Mouse (Mus musculus): ENCODE measurements around the gene E2f7.
"Not testable (repeated sequence)": the region's sequence is repeated elsewhere in the genome, so short reads cannot be mapped to it uniquely, and the experiment has no call there.

The E2f7 gene

DNA sequence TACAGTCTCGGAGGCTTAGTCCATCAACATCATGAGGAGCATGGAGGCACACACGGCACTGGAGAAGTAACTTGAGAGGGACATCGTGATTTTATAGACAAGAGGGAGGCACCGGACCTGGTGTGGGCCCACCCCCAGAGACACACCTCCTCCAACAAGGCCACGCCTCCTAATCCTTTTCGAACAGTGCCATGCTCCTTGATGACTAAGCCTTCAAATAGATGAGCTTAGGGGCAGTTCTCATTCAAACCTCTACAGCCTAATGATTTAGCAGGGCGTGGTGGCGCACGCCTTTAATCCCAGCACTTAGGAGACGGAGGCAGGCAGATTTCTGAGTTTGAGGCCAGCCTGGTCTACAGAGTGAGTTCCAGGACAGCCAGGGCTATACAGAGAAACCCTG is 10.3 kb downstream of the E2f7 start:
- H3K36me3 ChIP-seq (ENCODE audit: control insufficient read depth, insufficient read depth, low read length, poor library complexity, severe bottlenecking) = no peaks in the 10 kb centered on the region
- DNase-seq (ENCODE audit: low read depth, low spot score) = no peak
- H3K27me3 ChIP-seq (ENCODE audit: control insufficient read depth, insufficient read depth, low read length, poor library complexity, severe bottlenecking) = no peaks in the 10 kb centered on the region; the same call in 1 of the 2 replicates

DNA sequence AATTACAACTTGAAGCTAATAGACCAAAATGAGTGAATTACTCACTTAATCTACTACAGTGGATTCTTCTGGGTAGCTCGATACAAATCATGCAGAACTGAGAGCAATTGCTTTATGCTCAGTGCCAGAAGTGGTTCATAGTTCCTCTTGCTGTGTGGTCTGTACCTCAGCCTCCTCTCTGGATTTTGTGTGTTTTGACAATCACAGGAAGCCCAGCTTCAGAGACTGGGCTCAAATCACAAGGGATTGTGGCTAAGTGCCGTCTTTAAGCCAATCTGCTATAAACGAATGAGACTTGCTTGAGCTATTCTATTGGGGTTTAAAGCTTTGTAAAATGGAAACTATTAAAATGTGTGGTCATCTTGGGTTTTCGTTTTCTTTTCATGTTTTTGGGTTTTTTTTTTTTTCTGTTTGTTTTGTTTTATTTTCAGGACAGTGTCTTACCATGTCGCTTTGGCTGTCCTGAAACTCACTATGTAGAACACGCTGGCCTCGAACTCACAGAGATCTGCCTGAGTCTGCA is 11.1 kb downstream of the E2f7 start:
- Histone ChIP-seq H3K36me3 (ENCODE audit: control insufficient read depth, insufficient read depth, low read length, poor library complexity, severe bottlenecking) (no peaks in the 10 kb centered on the region), H3K27me3 (ENCODE audit: control insufficient read depth, insufficient read depth, low read length, poor library complexity, severe bottlenecking) (no peaks in the 10 kb centered on the region; the same call in 1 of the 2 replicates)
- peak; percentile 17 for DNase-seq (ENCODE audit: low read depth, low spot score)

DNA sequence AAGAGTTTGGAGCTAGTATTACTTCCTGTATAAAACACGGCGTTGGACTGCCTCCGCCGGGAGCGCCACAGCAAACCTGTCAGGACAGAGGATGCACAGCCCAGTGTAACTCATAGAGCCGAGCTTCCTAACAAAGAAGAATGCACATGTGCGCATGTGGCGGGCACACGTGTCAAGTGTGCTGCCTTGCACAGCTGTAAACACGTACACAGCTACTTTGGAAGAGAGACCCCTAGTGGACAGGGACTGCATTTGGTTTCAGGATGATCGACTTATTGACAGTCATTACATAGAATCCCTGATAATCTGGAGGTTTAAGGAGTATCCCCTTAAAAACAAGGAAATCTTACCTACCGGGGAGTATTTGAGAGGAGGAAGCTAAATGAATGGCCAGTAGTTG is 15.3 kb downstream of the E2f7 start:
- peak; percentile 64 for DNase-seq (ENCODE audit: low read depth, low spot score)
- H3K27me3 ChIP-seq (ENCODE audit: control insufficient read depth, insufficient read depth, low read length, poor library complexity, severe bottlenecking); H3K36me3 ChIP-seq (ENCODE audit: control insufficient read depth, insufficient read depth, low read length, poor library complexity, severe bottlenecking): not testable (repeated sequence)

DNA sequence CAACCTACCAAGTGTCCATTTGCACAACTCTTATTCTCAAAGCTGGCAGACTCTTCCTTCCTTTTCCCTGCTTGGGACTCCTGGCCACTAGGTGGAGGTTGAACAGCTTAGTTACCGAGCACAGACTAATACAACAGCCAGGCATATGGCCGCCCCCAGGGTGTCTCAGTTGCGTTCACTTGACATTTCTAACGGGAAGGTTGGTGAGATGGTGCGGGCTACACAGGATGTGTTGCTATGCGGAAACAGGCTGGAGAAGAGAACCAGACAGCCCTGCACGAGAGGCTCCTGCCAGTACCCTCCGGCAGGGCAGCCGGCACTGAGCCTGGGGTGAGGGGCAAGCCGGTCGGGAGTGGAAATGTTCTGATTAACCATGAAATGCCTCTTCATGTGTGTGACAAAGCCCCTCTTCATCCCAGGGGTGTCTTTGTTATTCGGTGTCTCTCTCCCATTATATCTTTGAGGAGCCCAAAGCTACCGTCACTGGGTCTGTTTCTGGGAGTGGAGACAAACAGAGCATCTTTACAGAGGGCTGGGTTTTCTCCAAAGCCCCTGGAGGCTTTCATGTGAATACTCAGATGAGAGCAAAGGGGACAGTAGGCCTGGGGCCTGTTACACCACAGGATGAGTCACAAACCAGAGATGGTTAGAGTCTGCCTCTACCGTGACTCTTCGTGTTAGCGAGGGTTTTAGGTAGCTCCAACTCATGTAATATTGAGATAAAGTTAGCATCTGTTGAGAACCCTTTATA is 17.1 kb downstream of the E2f7 start:
- no peaks in the 10 kb centered on the region for H3K36me3 ChIP-seq (ENCODE audit: control insufficient read depth, insufficient read depth, low read length, poor library complexity, severe bottlenecking)
- DNase-seq (ENCODE audit: low read depth, low spot score) = no peak
- H3K27me3 ChIP-seq (ENCODE audit: control insufficient read depth, insufficient read depth, low read length, poor library complexity, severe bottlenecking) = no peaks in the 10 kb centered on the region

DNA sequence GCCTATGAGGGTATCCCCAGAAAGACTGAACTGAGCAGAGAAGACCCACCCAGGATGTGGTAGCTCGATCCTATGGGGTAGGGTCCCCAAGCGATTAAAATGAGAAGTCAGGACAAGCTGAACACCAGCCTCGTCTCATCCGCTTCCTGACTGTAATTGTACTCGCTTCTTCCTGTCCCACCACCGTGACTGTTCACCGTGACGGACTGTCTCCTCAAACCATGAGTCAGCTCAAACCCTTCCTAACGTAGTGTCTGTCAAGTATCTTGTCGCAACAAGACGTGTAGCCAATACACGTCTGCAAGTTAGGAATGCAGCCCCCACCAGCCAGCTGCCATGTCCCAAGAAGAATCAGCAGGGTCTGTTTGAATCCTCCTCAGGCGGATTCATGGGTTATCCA is 18.2 kb downstream of the E2f7 start:
- H3K36me3 ChIP-seq (ENCODE audit: control insufficient read depth, insufficient read depth, low read length, poor library complexity, severe bottlenecking) = no peaks in the 10 kb centered on the region
- no peak for DNase-seq (ENCODE audit: low read depth, low spot score)
- H3K27me3 ChIP-seq (ENCODE audit: control insufficient read depth, insufficient read depth, low read length, poor library complexity, severe bottlenecking) = no peaks in the 10 kb centered on the region

DNA sequence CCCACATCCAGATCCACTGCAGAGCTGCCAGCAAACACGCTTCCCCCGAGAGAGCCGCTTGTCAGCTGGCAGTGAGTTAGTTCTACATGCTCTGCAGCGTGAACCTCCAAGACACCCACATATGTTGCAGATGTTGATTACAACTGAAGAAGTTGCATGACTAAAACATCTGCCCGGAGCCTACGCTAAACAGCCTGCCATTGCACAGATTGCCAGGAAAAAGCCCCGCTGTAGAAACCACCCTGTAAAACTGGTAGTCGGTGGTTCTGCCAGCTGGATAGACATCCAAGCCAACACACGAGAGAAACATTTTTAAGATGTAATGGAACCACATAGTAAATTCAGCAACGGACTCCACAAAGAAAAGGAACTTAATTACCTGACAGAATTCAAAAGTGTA is 24.3 kb downstream of the E2f7 start:
- Histone ChIP-seq H3K27me3 (ENCODE audit: control insufficient read depth, insufficient read depth, low read length, poor library complexity, severe bottlenecking) (no peaks in the 10 kb centered on the region), H3K36me3 (ENCODE audit: control insufficient read depth, insufficient read depth, low read length, poor library complexity, severe bottlenecking) (no peaks in the 10 kb centered on the region)
- no peak for DNase-seq (ENCODE audit: low read depth, low spot score)

DNA sequence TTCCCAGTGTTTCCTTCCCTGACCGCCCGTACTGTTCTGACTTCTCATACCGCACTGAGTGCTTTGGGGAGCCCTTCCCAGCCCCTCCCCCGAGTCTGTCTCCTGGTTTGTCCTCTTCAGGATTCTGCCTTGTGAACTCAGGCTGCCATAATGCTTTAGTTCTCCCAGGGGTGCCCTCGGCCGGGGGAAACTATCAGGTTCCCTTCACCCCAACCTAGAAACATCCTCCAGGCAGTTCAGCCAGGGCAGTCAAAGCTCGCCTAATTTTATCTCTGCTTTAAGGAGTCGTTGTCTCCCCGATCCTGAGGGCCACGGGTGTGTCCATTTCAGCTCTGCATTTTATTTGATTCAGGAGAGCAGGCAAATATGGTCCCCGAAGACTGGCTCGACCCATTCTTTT is 28.0 kb downstream of the E2f7 start:
- no peak for DNase-seq (ENCODE audit: low read depth, low spot score)
- Histone ChIP-seq H3K27me3 (ENCODE audit: control insufficient read depth, insufficient read depth, low read length, poor library complexity, severe bottlenecking) (no peaks in the 10 kb centered on the region), H3K36me3 (ENCODE audit: control insufficient read depth, insufficient read depth, low read length, poor library complexity, severe bottlenecking) (no peaks in the 10 kb centered on the region)

DNA sequence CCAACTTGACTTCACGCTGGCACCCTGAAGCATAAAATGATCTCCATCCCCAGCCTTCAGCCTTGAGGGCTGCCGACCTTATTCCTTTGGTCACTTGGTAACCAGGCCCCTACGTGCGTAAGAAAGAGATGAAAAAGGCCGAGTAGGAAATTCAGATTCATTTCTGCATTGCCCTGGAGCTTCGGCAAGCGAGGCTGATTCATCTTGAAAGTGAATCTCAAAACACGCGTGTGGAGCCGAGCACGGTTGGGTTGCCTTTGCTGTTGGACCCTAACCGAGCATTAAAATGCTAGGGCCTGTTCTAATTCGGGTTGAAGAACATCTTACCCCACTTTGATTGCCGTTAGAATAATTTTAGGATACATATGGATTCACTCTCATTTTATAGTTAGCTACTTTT is 28.6 kb downstream of the E2f7 start:
- Histone ChIP-seq H3K36me3 (ENCODE audit: control insufficient read depth, insufficient read depth, low read length, poor library complexity, severe bottlenecking) (peaks cover 1% of the 10 kb centered on the region; the same call in 1 of the 2 replicates), H3K27me3 (ENCODE audit: control insufficient read depth, insufficient read depth, low read length, poor library complexity, severe bottlenecking) (no peaks in the 10 kb centered on the region)
- no peak for DNase-seq (ENCODE audit: low read depth, low spot score)

DNA sequence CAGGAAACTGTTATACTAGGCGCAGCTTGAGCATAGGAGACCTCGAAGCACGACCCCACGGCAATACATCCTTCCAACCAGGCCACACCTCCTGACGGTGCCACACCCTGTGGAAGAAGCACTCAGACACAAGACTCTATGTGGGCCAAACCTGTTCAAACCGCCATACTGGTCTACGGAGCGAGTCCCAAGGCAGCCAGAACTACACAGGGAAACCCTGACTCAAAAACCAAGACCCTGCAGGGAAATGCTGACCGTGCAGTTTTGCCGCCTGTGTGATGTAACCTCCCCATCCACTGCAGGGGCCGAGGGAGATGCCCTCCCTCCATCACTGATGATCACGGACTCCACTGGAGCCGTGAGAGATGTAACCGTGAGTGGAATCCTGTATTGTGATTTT is 36.5 kb downstream of the E2f7 start:
- Histone ChIP-seq H3K27me3 (ENCODE audit: control insufficient read depth, insufficient read depth, low read length, poor library complexity, severe bottlenecking) (no peaks in the 10 kb centered on the region), H3K36me3 (ENCODE audit: control insufficient read depth, insufficient read depth, low read length, poor library complexity, severe bottlenecking) (peaks cover 1% of the 10 kb centered on the region; the same call in 1 of the 2 replicates)
- DNase-seq (ENCODE audit: low read depth, low spot score) = no peak

DNA sequence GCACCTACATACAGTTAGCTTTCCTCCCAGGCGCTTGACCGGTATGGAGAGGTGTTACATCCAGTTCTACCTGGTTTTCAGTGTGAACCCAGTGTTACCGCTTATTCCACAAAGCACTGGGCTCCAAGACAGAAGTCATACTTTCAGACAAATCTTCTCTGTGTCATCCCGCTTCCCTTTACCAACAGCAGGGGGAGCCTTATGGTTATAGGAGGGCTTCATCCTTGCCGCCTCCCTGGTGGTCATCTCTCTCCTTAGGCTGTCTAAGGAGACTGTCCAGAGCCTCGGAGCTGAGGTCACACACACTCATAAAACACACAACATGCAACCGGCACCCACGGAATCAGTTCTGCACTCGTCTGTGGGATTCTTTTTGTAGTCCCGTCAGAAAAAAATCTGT is 37.4 kb downstream of the E2f7 start:
- peak; percentile 19 for DNase-seq (ENCODE audit: low read depth, low spot score)
- Histone ChIP-seq H3K27me3 (ENCODE audit: control insufficient read depth, insufficient read depth, low read length, poor library complexity, severe bottlenecking) (no peaks in the 10 kb centered on the region), H3K36me3 (ENCODE audit: control insufficient read depth, insufficient read depth, low read length, poor library complexity, severe bottlenecking) (peaks cover 1% of the 10 kb centered on the region; the same call in 1 of the 2 replicates)

DNA sequence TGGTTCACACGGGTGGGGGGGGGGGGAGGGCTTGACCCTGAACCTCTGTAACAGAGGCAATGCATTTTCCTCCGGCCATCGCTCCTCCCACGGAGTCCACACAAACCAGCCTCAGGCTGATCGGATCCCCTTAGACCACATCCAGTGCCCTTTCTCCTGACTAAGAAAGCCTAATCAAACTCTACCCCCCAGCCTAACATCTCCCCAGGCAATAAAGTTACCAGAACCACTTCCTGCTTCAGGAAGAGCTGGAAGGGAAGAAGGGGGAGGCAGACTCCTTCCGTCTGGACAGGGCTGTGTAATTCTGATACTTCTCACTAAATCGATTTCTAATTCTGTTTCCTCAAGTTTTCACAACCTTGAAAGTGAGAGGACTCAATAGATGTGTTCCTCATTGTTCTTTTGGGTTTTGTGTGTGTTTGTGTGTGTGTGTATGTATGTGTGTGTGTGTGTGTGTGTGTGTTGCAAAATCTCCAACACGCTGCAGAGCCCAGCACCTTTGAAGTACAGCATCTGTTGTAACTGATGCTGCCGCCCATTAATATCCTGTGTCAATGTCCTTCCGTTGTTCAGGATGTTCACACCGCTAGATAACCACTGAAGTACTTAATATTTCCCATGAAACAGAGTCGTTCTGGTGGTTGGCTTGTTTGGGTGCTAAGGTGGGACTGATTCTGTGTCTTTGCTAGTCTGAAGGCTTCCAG is 43.0 kb downstream of the E2f7 start:
- H3K36me3 ChIP-seq (ENCODE audit: control insufficient read depth, insufficient read depth, low read length, poor library complexity, severe bottlenecking) = no peaks in the 10 kb centered on the region
- no peaks in the 10 kb centered on the region for H3K27me3 ChIP-seq (ENCODE audit: control insufficient read depth, insufficient read depth, low read length, poor library complexity, severe bottlenecking)
- no peak for DNase-seq (ENCODE audit: low read depth, low spot score)

DNA sequence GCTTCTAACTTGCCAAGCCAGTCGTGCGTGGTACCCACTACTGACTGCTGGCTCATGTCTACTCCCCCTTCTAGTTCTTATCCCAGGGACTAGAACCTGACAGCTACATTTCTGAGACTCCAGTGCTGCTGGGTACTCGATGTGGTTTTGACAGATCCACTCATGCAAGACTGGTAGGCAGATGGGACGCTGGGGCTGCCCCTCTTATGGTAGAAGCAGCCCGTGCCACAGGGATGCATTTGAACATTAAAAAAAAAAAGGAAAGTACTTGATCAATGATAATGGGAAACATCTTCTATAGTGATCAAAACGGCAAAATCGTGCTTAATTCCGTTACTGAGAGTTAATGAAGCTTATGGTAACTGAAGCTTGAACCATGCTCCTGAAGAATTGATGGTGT is 44.4 kb downstream of the E2f7 start:
- H3K27me3 ChIP-seq (ENCODE audit: control insufficient read depth, insufficient read depth, low read length, poor library complexity, severe bottlenecking) = no peaks in the 10 kb centered on the region
- no peak for DNase-seq (ENCODE audit: low read depth, low spot score)
- H3K36me3 ChIP-seq (ENCODE audit: control insufficient read depth, insufficient read depth, low read length, poor library complexity, severe bottlenecking) = no peaks in the 10 kb centered on the region

DNA sequence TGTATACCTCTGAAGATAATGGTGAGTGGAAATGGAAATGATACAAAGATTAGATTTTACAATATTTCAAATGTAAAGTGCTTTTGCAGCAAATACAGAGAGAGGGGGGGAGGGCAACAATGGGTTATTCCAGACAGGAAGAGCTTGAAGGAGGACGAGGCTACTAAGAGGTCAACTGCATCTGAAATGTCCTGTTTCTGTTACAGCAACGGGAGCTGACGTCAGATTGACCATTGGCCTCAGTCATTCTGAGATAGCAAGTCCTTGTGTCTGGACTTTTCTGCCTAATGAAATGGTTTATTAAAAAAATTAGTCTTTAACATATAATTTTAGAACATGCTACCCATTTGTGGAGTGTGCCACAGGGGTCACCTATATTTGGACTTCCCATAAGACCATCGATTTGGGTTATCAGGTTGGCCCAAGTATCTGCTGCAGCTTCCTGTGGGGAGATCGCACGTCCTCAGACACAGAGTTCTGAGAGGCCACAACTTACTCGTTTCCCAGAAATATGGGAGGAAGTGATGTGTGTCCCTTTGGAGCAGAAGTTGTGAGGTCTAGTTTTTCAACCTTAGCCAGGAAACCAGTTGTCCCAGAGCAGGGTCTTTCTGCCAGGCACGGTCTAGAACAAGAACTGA is 48.0 kb downstream of the E2f7 start:
- H3K27me3 ChIP-seq (ENCODE audit: control insufficient read depth, insufficient read depth, low read length, poor library complexity, severe bottlenecking) = no peaks in the 10 kb centered on the region
- no peaks in the 10 kb centered on the region for H3K36me3 ChIP-seq (ENCODE audit: control insufficient read depth, insufficient read depth, low read length, poor library complexity, severe bottlenecking)
- no peak for DNase-seq (ENCODE audit: low read depth, low spot score)

DNA sequence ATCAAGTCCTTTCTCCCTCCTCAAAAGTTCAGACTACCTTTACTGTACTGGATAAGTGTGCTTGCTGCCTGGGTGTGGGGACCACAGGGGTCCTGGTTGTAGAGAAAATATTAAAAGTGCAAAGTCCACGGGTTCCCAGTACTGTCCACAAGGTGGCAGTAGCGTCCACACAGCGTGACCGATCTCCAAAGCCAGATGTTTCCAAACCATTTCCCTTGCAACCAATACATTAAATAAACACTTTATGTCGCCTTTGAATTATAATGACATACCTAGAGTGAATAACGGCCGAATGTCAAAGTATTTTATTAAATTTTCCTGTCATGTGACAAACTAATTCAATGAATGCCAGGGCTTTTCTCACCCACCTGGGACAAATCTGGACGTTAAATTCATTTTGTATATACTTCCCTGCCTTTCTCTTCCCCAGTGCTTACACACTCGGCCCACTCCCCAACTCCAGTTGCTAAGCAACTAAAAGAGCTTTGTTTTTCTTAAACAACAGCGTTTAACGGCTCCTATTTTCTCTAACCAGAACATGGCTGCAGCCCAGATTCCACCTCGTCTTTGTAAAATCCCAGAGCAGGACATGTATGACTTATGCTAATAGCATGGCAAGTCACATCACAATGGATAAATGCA is 49.4 kb downstream of the E2f7 start:
- peak; percentile 77 for DNase-seq (ENCODE audit: low read depth, low spot score)

More for the DNA sequence above, 49.4 kb downstream of the E2f7 start:
- H3K27me3 ChIP-seq (ENCODE audit: control insufficient read depth, insufficient read depth, low read length, poor library complexity, severe bottlenecking) = no peaks in the 10 kb centered on the region
- no peaks in the 10 kb centered on the region for H3K36me3 ChIP-seq (ENCODE audit: control insufficient read depth, insufficient read depth, low read length, poor library complexity, severe bottlenecking)
